Mouse (Mus musculus) bone marrow macrophage, adult 2 months (primary cell): Measurements from ENCODE around the gene Bahcc1. TPM values are rescaled to one million over a fixed set of nuclear protein-coding genes. Genes with fewer than 3 reads are reported as not detected.

Experiments
- H3K27ac ChIP-seq: 2 replicates; pipeline ENCODE4 v1.5.1; 2012; ENCODE audit warnings: low read depth, low read length; ENCODE audit not compliant: insufficient read depth
- H3K4me1 ChIP-seq: 2 replicates; pipeline ENCODE4 v1.6.1; 2012; ENCODE audit warnings: low read length; ENCODE audit not compliant: control insufficient read depth, insufficient read depth
- H3K4me3 ChIP-seq: 2 replicates; pipeline ENCODE4 v1.5.1; 2012; ENCODE audit warnings: mild to moderate bottlenecking, low read length, moderate library complexity; ENCODE audit not compliant: insufficient read depth
- CTCF ChIP-seq: IDR thresholded peaks from 2 replicates; pipeline ENCODE4 v1.5.1; 2012; ENCODE audit warnings: low read depth, mild to moderate bottlenecking, low read length, moderate library complexity
- POLR2A ChIP-seq: IDR thresholded peaks from 2 replicates; pipeline ENCODE4 v1.6.1; 2012; ENCODE audit warnings: mild to moderate bottlenecking, low read depth, low read length, borderline replicate concordance
- polyA plus RNA-seq: library from polyadenylated mRNA; stranded (reverse); fragments of >200 nt; gene quantifications from 2 replicates; pipeline ENCODE4 v1.2.4, GENCODE M21; 2012; ENCODE audit not compliant: missing spikeins, insufficient read depth, insufficient read length

Gene Bahcc1
- polyA plus RNA-seq, 1 experiment = 5.2 TPM

- Histone ChIP-seq H3K4me1 (peaks cover 3% of the 10 kb centered on the region; the same call in 1 of the 2 replicates), H3K4me3 (no peak overlapping the region), H3K27ac (no peak overlapping the region)
- TF ChIP-seq POLR2A (no peak), CTCF (no peak)
These were observed 15.5 kb downstream of the Bahcc1 start for GRCm38 (mm10) chr11:120248160-120248793.

- Histone ChIP-seq H3K27ac (no peak overlapping the region), H3K4me1 (peaks cover 3% of the 10 kb centered on the region; the same call in 1 of the 2 replicates)
- TF ChIP-seq CTCF (no peak), POLR2A (no peak)
These were observed 16.2 kb downstream of the Bahcc1 start for GRCm38 (mm10) chr11:120248899-120249298.

GRCm38 (mm10) chr11:120250991-120251949, 18.5 kb downstream of the Bahcc1 start:
- TF ChIP-seq CTCF (no peak), POLR2A (no peak)
- peaks cover 18% of the 10 kb centered on the region for H3K4me1 ChIP-seq
- no peak overlapping the region for H3K4me3 ChIP-seq

More at GRCm38 (mm10) chr11:120248899-120249298, 16.2 kb downstream of the Bahcc1 start:
- H3K4me3 ChIP-seq = no peak overlapping the region

GRCm38 (mm10) chr11:120251950-120252308, 19.2 kb downstream of the Bahcc1 start:
- H3K27ac ChIP-seq = no peak overlapping the region
- no peak for TF ChIP-seq CTCF
- TF ChIP-seq POLR2A = no peak
- peaks cover 22% of the 10 kb centered on the region for H3K4me1 ChIP-seq
- no peak overlapping the region for H3K4me3 ChIP-seq

More at GRCm38 (mm10) chr11:120250991-120251949, 18.5 kb downstream of the Bahcc1 start:
- no peak overlapping the region for H3K27ac ChIP-seq

GRCm38 (mm10) chr11:120252398-120252797, 19.7 kb downstream of the Bahcc1 start:
- Histone ChIP-seq H3K27ac (no peak overlapping the region), H3K4me1 (peaks cover 27% of the 10 kb centered on the region), H3K4me3 (no peak overlapping the region)
- TF ChIP-seq POLR2A (no peak), CTCF (no peak)

- H3K27ac ChIP-seq = no peak overlapping the region
- H3K4me1 ChIP-seq = peaks cover 31% of the 10 kb centered on the region
- no peak overlapping the region for H3K4me3 ChIP-seq
- TF ChIP-seq POLR2A (no peak), CTCF (no peak)
These were observed 20.3 kb downstream of the Bahcc1 start for GRCm38 (mm10) chr11:120252843-120253645.

- no peak overlapping the region for H3K27ac ChIP-seq
- H3K4me1 ChIP-seq = peaks cover 31% of the 10 kb centered on the region
- H3K4me3 ChIP-seq = no peak overlapping the region
- no peak for TF ChIP-seq CTCF
- no peak for TF ChIP-seq POLR2A
These were observed 21.0 kb downstream of the Bahcc1 start for GRCm38 (mm10) chr11:120253646-120254315.

GRCm38 (mm10) chr11:120254420-120254819, 21.7 kb downstream of the Bahcc1 start:
- Histone ChIP-seq H3K4me3 (no peak overlapping the region), H3K4me1 (peaks cover 31% of the 10 kb centered on the region), H3K27ac (no peak overlapping the region)
- TF ChIP-seq CTCF (no peak), POLR2A (no peak)

GRCm38 (mm10) chr11:120255038-120255437, 22.3 kb downstream of the Bahcc1 start:
- TF ChIP-seq CTCF (no peak), POLR2A (no peak)
- no peak overlapping the region for H3K27ac ChIP-seq
- H3K4me3 ChIP-seq = no peak overlapping the region
- H3K4me1 ChIP-seq = peaks cover 31% of the 10 kb centered on the region
